Mouse (Mus musculus): ENCODE results near the gene Ppip5k2. TPM values are rescaled to one million over a fixed set of nuclear protein-coding genes. Genes with fewer than 3 reads are reported as not detected.

The Ppip5k2 gene
- polyA plus RNA-seq (2014; fragmentation: Illumina TruSeq; extraction: RNeasy Lipid Tissue Mini Kit (QIAGEN cat#74804); ENCODE audit: low read depth, low replicate concordance) = 49.6 TPM

GRCm38 (mm10) chr1:97769904-97770753, at the start of gene Ppip5k2, which contains the start of gene Gin1:
TSS of gene Ppip5k2 (minus strand) at chr1:97770411.
TSS of gene Gin1 (plus strand) at chr1:97770172.

GRCm38 (mm10) chr1:97661406-97662241, 108.6 kb downstream of the Ppip5k2 start, which contains the start of gene D1Ertd622e:
TSS of gene D1Ertd622e (minus strand) at chr1:97662074.

Other genes with a start within 250 kb of the Ppip5k2 start
- gene D1Ertd622e, start 108.3 kb downstream of the Ppip5k2 start, polyA plus RNA-seq (2014; fragmentation: Illumina TruSeq; extraction: RNeasy Lipid Tissue Mini Kit (QIAGEN cat#74804); ENCODE audit: low read depth, low replicate concordance) = 18.1 TPM
- 31.5 TPM for gene Gin1, start 239 bp downstream of the Ppip5k2 start, polyA plus RNA-seq (2014; fragmentation: Illumina TruSeq; extraction: RNeasy Lipid Tissue Mini Kit (QIAGEN cat#74804); ENCODE audit: low read depth, low replicate concordance)

All from testis, adult 10 weeks (tissue).